Mouse (Mus musculus): ENCODE results near the gene BC025920. TPM values are rescaled to one million over a fixed set of nuclear protein-coding genes. Genes with fewer than 3 reads are reported as not detected.

BC025920 gene
- polyA plus RNA-seq, 1 experiment: not detected

GRCm38 (mm10) chr10:81592631-81593030 lies 13.4 kb upstream of the BC025920 start:
- TF ChIP-seq GATA1 (IDR thresholded peaks at IDR 0.05; ENCODE audit: borderline replicate concordance, low read length) (no peak), FLI1 (IDR thresholded peaks at IDR 0.05; ENCODE audit: low read length) (no peak)
- H3K36me3 ChIP-seq (replicated peaks; ENCODE audit: low read length): peaks cover 83% of the 10 kb centered on the region
- H3K9me3 ChIP-seq: no peaks in the 10 kb centered on the region
- H3K4me3 ChIP-seq (replicated peaks): no peak overlapping the region
- H3K4me1 ChIP-seq: peaks cover 46% of the 10 kb centered on the region
- peaks cover 15% of the 10 kb centered on the region for H3K27me3 ChIP-seq (replicated peaks)

- TF ChIP-seq FLI1 (IDR thresholded peaks at IDR 0.05; ENCODE audit: low read length): no peak
- no peak for TF ChIP-seq GATA1 (IDR thresholded peaks at IDR 0.05; ENCODE audit: borderline replicate concordance, low read length)
- H3K27me3 ChIP-seq (replicated peaks): peaks cover 15% of the 10 kb centered on the region
- peaks cover 78% of the 10 kb centered on the region for H3K36me3 ChIP-seq (replicated peaks; ENCODE audit: low read length)
- peaks cover 52% of the 10 kb centered on the region for H3K4me1 ChIP-seq
- H3K4me3 ChIP-seq (replicated peaks): no peak overlapping the region
- H3K9me3 ChIP-seq: no peaks in the 10 kb centered on the region
Observed at GRCm38 (mm10) chr10:81593223-81593622, 12.8 kb upstream of the BC025920 start.

DNA sequence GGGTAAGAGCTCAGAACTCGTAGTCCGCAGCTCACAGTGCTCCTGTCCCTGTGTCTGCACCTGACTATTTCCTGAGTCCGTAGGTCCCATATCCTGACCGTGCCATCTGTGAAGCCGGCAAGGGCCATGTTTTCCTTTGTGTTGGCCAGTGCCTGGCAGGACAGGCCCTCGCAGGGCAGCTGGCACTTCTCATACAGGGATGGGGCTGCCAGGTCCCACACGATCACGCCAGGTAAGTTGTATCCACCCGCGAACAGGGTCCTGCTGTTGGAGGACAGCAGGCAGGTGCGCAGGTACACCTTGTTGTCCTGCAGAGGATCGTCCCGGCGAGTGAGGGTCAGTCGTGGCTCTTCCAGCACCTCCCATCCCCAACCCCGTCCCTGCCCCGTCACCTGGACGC lies 12.1 kb upstream of the BC025920 start:
- Histone ChIP-seq H3K36me3 (replicated peaks; ENCODE audit: low read length) (peaks cover 71% of the 10 kb centered on the region), H3K27me3 (replicated peaks) (peaks cover 15% of the 10 kb centered on the region), H3K4me3 (replicated peaks) (peak overlapping the region; percentile 20), H3K9me3 (no peaks in the 10 kb centered on the region), H3K4me1 (peaks cover 52% of the 10 kb centered on the region)
- TF ChIP-seq GATA1 (IDR thresholded peaks at IDR 0.05; ENCODE audit: borderline replicate concordance, low read length) (no peak), FLI1 (IDR thresholded peaks at IDR 0.05; ENCODE audit: low read length) (no peak)

DNA sequence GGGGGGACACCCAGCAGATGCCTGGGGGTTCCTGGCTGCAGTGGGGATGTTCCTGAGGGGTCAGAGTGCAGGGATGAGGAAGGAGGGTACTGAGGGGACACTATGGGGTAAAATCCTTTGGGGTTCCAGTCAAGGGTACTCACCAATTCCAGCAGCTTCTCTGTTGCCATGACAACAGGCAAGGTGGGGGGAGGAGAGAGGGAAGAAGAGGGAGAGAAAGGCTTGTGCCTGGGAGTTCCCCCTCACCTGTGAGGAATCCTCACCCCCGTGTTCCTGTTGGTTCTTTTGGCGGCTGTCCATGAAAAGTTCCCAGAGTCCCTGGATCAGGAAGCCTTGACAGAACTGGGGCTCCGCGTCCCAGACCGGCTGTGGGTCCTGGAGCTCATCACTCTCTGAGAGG lies 10.5 kb upstream of the BC025920 start:
- Histone ChIP-seq H3K4me3 (replicated peaks) (no peak overlapping the region), H3K36me3 (replicated peaks; ENCODE audit: low read length) (peaks cover 56% of the 10 kb centered on the region), H3K4me1 (peaks cover 63% of the 10 kb centered on the region), H3K9me3 (no peaks in the 10 kb centered on the region), H3K27me3 (replicated peaks) (peaks cover 15% of the 10 kb centered on the region)
- TF ChIP-seq FLI1 (IDR thresholded peaks at IDR 0.05; ENCODE audit: low read length) (no peak), GATA1 (IDR thresholded peaks at IDR 0.05; ENCODE audit: borderline replicate concordance, low read length) (no peak)

GRCm38 (mm10) chr10:81596611-81597010 lies 9.5 kb upstream of the BC025920 start:
- Histone ChIP-seq H3K36me3 (replicated peaks; ENCODE audit: low read length) (peaks cover 46% of the 10 kb centered on the region), H3K4me3 (replicated peaks) (peak overlapping the region; percentile 90), H3K9me3 (no peaks in the 10 kb centered on the region), H3K4me1 (peaks cover 73% of the 10 kb centered on the region), H3K27me3 (replicated peaks) (peaks cover 12% of the 10 kb centered on the region)
- TF ChIP-seq GATA1 (IDR thresholded peaks at IDR 0.05; ENCODE audit: borderline replicate concordance, low read length): no peak
- no peak for TF ChIP-seq FLI1 (IDR thresholded peaks at IDR 0.05; ENCODE audit: low read length)

GRCm38 (mm10) chr10:81597137-81597950 lies 8.7 kb upstream of the BC025920 start:
- Histone ChIP-seq H3K36me3 (replicated peaks; ENCODE audit: low read length) (peaks cover 38% of the 10 kb centered on the region), H3K4me1 (peaks cover 79% of the 10 kb centered on the region), H3K4me3 (replicated peaks) (peak overlapping the region; percentile 90), H3K9me3 (no peaks in the 10 kb centered on the region), H3K27me3 (replicated peaks) (peaks cover 10% of the 10 kb centered on the region)
- TF ChIP-seq FLI1 (IDR thresholded peaks at IDR 0.05; ENCODE audit: low read length) (no peak), GATA1 (IDR thresholded peaks at IDR 0.05; ENCODE audit: borderline replicate concordance, low read length) (no peak)

- H3K4me3 ChIP-seq (replicated peaks): no peak overlapping the region
- TF ChIP-seq GATA1 (IDR thresholded peaks at IDR 0.05; ENCODE audit: borderline replicate concordance, low read length) (no peak), FLI1 (IDR thresholded peaks at IDR 0.05; ENCODE audit: low read length) (no peak)
- peaks cover 88% of the 10 kb centered on the region for H3K4me1 ChIP-seq
- peaks cover 28% of the 10 kb centered on the region for H3K36me3 ChIP-seq (replicated peaks; ENCODE audit: low read length)
- H3K9me3 ChIP-seq: no peaks in the 10 kb centered on the region
- peaks cover 7% of the 10 kb centered on the region for H3K27me3 ChIP-seq (replicated peaks)
Observed at GRCm38 (mm10) chr10:81598342-81598741, 7.7 kb upstream of the BC025920 start.

GRCm38 (mm10) chr10:81598871-81599270 lies 7.2 kb upstream of the BC025920 start:
- H3K4me1 ChIP-seq: peaks cover 87% of the 10 kb centered on the region
- H3K4me3 ChIP-seq (replicated peaks): no peak overlapping the region
- H3K36me3 ChIP-seq (replicated peaks; ENCODE audit: low read length): peaks cover 23% of the 10 kb centered on the region
- no peak for TF ChIP-seq GATA1 (IDR thresholded peaks at IDR 0.05; ENCODE audit: borderline replicate concordance, low read length)
- TF ChIP-seq FLI1 (IDR thresholded peaks at IDR 0.05; ENCODE audit: low read length): no peak
- H3K9me3 ChIP-seq: no peaks in the 10 kb centered on the region
- H3K27me3 ChIP-seq (replicated peaks): peaks cover 5% of the 10 kb centered on the region

GRCm38 (mm10) chr10:81599630-81600029 lies 6.4 kb upstream of the BC025920 start:
- TF ChIP-seq GATA1 (IDR thresholded peaks at IDR 0.05; ENCODE audit: borderline replicate concordance, low read length) (no peak), FLI1 (IDR thresholded peaks at IDR 0.05; ENCODE audit: low read length) (no peak)
- peaks cover 16% of the 10 kb centered on the region for H3K36me3 ChIP-seq (replicated peaks; ENCODE audit: low read length)
- H3K4me1 ChIP-seq: peaks cover 91% of the 10 kb centered on the region
- no peaks in the 10 kb centered on the region for H3K27me3 ChIP-seq (replicated peaks)
- H3K9me3 ChIP-seq: no peaks in the 10 kb centered on the region
- no peak overlapping the region for H3K4me3 ChIP-seq (replicated peaks)

DNA sequence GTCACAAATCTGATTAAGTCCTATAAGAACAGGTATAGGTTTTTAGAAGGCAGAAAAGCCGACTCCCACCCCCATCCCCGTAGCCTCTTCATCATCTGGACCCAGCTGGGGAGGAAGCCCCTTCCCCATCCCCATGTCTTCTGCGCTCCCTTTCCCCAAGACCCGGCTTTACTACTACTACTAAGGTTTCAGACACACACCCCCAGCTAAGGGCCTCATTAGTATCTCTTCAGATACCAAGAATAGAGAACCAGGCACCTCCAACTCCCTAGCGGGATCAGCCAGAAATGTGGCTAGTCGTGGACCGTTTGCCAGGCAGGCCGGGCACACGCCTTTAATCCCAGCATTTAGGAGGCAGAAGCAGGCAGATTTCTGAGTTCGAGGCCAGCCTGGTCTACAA lies 6.0 kb upstream of the BC025920 start:
- H3K27me3 ChIP-seq (replicated peaks): no peaks in the 10 kb centered on the region
- no peaks in the 10 kb centered on the region for H3K9me3 ChIP-seq
- peaks cover 92% of the 10 kb centered on the region for H3K4me1 ChIP-seq
- no peak for TF ChIP-seq GATA1 (IDR thresholded peaks at IDR 0.05; ENCODE audit: borderline replicate concordance, low read length)
- TF ChIP-seq FLI1 (IDR thresholded peaks at IDR 0.05; ENCODE audit: low read length): no peak
- peaks cover 11% of the 10 kb centered on the region for H3K36me3 ChIP-seq (replicated peaks; ENCODE audit: low read length)
- H3K4me3 ChIP-seq (replicated peaks): no peak overlapping the region

All from megakaryocyte, embryonic 14.5 days (primary cell).